Mouse (Mus musculus) induced T-regulatory cell, adult 2 months (primary cell): ENCODE results near the gene Spata13.
A peak's percentile ranks its signal among the peaks of the same experiment; 100 is the strongest.

Experiments
- DNase-seq: peaks from one replicate; pipeline ENCODE4 v3.0.0-alpha.2; 2012; ENCODE audit warnings: low read depth

Spata13 gene

GRCm38 (mm10) chr14:60633961-60634864 is at the start of gene Spata13:
Gene Spata13 (plus strand): TSS chr14:60634001.
- peak; percentile 89 for DNase-seq

GRCm38 (mm10) chr14:60586687-60587453 is 46.9 kb upstream of the Spata13 start:
- DNase-seq = no peak

- DNase-seq = no peak
Measured at GRCm38 (mm10) chr14:60589001-60589400, 44.8 kb upstream of the Spata13 start.

DNA sequence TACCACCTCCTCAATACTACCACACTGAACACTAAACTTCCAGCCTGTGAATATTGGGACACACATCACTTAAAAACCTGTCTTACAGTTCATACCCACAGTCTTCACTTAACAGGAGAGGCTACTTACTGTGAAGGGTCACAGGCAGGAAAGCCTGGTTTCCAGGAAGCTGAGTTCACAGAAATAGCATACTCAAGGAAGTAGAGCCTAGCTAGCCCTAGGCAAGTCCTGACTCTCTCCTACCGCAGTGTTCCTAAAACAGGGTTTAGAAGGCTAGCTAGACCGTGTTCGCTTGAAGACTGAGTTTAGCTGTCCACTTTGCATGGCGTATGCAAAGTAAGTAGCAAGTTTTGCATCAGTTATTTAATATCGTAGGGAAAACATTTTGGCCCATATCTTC is 41.5 kb upstream of the Spata13 start:
- peak; percentile 7 for DNase-seq

DNA sequence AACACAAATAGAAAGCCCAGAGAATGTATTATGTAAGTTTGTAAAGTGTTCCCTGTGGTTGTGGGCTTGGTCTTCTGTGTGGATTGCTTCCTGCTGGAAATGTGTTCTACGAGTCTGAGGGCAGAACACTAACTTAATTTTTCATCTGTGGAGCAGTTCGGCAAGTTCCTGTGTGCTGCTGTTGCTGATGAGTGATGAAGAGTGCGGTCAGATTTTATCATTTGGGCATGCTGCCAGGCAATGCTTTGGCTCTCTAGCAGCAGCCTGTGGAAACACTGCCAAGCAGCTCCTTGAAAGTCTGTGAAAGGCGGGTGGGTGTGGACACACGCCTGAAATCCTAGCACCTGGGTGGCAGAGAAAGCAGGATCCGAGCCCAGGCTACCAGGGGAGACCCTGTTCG is 41.0 kb upstream of the Spata13 start:
- peak; percentile 46 for DNase-seq

DNA sequence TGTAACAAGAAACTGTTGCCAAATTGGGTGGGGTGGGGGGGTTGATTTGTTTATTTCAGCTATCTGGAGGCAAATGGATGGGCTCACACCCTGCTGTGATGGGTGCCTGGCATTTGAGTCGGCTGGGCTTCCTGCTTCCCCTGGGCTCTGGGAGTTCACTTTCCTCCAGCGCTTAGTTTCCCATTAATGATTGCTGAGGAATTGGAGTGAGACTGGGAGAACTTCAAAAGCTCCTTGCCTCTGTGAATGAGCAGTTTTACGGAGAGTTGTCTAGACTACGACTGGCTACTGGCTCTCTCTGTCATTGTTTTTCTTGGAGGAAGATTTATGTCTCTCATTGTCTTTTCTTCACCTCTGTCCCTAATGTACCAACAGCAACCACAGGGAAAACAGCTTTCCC is 36.2 kb upstream of the Spata13 start:
- no peak for DNase-seq

GRCm38 (mm10) chr14:60599044-60599443 is 34.8 kb upstream of the Spata13 start:
- DNase-seq = no peak

GRCm38 (mm10) chr14:60605564-60605963 is 28.2 kb upstream of the Spata13 start:
- DNase-seq = no peak

DNA sequence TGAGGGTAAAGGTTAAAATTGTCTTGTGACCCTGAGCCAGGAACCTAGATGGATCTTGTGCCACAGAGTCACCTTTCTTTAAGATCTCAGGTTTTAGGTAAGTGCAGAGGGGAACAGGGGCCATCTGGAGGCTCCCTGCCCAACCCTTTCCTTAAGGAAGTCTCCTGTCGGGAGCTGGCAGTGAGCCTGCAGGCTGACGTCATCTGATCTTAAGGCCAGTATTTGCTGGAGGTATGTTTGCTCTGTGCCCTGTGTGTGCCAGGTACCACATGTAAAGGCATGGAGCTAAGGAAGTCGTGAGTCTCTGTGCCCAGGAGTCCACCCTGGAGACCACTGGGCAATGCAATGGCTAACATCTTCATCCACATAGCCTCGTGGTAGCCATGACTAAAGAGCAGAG is 27.6 kb upstream of the Spata13 start:
- no peak for DNase-seq

- DNase-seq = no peak
Measured at GRCm38 (mm10) chr14:60607743-60608142, 26.1 kb upstream of the Spata13 start.

GRCm38 (mm10) chr14:60609160-60609559 is 24.6 kb upstream of the Spata13 start:
- no peak for DNase-seq

DNA sequence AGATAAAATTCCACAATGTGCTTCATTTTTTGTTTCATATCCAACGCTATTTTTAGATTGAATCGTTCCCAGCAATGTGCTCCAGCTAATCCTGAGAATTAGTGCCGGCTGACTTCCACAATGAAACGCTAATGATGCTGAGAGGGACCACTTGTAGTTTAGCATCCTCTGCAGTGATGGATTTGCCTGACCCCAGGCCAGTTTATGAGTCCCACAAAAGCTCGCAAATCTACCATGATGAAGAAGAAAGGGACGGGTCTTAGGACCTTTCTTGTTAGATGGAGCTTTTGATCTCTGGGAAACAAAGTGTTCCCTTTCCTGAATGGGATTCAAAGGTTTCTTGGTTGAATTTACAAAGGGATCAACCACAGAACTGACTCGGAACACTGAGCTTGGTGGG is 21.1 kb upstream of the Spata13 start:
- no peak for DNase-seq

- no peak for DNase-seq
Measured at GRCm38 (mm10) chr14:60621076-60621475, 12.7 kb upstream of the Spata13 start.

DNA sequence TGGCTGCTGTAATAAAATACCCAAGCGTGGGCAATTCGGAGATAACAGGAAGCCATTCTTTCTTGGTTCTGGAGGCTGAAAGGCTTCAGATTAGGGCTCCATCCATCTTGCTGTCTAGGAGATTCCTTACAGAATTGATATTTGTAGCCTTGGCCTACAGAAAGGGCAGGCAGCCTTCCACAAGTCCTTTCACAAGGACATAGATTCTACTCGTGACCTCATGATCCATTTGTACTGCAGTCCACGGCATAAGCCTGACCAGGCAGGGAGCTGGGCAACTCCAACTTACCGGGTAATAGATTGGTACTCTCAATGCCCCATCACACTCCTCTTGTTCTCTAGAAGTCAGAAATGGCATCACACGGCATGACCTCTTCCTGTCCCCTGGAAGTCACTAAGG is 8.3 kb upstream of the Spata13 start:
- no peak for DNase-seq

GRCm38 (mm10) chr14:60629887-60630460 is 3.8 kb upstream of the Spata13 start:
- DNase-seq = no peak

- no peak for DNase-seq
Measured at GRCm38 (mm10) chr14:60630981-60631380, 2.8 kb upstream of the Spata13 start.

DNA sequence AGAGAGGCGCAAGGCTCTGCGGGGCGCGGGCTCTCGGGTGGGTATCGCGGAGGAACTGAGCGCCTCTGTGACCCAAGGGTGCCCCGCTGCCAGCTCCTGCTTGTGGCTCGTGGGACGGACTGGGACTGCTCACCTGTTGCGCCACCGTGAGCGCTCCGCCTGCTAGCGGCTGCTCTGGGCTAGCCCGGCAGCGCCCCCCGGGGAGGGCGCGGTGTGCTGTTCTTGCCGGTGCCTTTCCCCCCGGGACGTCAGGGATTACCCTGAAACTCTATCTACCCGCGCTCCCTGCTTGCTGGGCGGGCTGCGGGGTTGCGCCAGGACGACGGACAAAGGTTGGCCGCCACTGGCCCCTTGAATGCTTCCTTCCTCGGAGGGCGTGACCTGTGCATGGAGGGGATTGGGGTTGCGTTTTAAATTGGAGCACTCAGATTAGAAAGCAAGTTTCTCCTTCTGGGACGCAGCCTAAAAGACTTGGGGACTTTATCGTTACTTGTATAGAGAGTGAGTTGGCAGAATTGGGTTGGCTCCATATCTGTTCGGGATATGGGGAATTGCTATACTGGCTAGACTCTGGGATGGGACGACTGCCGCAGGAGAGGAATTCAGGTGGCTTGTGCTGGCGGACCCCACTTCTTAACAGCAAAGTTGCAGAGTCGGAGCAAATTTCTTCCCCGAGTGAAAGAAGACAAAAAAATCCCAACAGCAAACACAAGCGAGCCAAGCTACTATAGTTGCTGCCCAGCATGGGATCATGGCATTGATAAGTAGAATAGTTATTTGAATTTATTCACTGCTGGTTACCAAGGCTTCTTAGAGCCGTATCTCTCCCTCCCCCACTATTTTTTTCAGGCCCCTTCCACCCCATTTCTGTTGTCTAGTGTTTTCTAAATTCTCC is 1.3 kb downstream of the Spata13 start:
- DNase-seq = peak; percentile 60

DNA sequence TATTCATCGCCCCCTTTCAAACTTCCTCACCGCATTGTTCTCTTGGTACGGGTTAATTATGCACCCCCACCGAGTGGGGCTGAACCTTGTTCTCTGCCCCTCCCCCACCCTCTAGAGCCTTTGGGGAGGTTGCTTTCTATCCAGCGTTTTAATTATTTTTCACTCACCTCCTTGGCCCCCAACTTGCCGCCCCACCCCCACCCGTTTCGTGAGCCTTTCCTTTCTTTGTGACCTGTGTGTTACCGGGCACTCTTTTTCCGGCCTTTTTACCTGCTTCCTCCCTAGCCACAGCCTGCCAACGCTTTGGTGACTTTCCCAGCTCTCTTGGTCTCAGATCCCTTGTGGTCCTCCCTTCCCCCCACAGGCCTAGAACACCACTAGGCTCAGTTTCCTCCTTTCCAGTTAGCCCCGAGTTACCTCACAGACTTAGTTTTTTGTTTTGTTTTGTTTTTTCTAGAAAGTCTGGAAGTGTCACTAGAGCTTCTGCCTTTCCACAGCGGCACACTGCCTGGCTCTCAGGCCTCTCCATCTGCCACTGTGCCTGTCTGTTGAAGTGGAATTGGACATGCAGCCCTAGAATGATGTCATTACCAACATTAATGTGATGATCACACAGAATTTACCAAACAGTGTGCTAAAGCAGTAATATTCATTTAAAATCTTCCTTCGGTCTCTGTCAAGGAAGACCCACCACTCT is 2.3 kb downstream of the Spata13 start:
- peak; percentile 22 for DNase-seq

DNA sequence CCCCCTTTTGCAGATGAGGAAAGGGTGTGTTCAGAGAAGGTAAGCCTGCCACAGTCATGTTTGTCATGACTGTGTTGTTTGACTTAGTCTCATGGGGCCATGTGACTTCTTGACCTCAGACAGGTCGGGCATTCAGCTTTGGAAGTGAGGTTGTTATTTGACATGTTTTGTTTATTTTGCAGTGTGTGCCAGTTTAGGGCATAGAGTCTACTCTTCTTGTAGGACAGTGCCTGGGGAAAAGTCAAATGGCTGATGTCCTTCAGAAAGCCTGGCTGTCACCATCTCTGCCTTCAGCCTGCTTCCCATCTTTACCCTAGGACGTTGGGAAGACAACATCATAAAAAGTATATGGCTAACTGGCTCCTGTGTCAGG is 2.8 kb downstream of the Spata13 start:
- no peak for DNase-seq

- no peak for DNase-seq
Measured at GRCm38 (mm10) chr14:60636996-60637395, 3.2 kb downstream of the Spata13 start.

DNA sequence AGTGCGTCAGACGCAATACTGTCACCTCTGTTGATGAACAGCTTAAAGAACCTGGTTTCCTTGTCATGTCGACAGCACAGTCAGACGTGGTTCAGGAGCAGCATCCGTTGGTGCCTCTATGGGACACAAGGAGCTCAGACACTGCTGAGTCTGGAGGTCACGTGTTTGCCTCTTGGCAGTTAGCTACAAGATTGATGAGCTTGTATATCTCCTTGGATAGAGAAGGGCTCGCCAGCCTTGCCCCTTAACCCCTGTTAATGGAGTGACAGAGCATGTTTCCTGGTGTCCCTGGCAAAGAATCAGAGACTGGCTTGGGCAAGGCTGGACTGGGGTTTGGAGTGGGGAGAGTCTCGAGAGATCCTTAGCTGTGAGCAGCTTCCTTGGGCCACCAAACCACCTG is 4.4 kb downstream of the Spata13 start:
- no peak for DNase-seq
